Mouse (Mus musculus): ENCODE data around the gene Sorbs1.

Gene Sorbs1

DNA sequence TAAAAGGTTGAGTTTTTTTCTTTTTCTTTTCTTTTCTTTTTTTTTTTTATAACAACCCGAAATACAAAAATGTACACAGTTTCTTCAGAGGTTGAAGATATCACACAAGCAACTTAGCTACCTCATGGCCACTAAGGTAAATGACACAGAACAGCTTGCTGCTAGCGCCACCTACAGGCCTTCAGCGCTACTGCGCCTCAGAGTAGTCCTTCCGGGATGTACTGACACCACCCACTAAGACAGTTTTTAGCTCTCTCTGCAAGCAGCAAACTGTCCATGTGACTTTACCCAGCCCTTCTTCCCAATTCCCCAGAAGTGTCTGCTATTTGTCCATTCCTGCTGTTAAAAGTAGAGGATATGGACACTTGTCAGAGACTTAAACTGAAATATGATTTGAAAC lies 167.9 kb downstream of the Sorbs1 start:
- no peak for DNase-seq (ENCODE audit: low spot score)

DNA sequence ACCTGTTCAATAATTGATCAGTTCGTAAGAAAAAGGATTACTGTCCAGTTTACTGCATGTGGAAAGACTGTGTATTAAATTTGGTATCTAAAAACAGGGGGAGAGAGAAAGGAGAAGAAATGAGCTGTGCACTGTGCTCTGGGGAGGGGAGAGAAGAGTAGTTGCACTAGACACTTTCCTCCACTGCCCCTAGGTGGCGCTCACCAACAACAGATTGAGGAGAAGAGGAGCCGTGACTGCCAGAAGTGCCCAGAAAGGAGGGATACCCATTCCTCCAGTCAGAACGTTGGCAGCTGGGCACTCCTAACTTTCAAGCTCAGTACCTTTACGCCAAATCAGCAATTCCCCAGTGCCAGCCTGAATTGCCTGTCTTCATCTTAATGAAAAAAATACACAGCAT lies 170.6 kb downstream of the Sorbs1 start:
- DNase-seq (ENCODE audit: low spot score): peak; percentile 53

- no peak for DNase-seq (ENCODE audit: low spot score)
Measured at GRCm38 (mm10) chr19:40341141-40341540, 172.4 kb downstream of the Sorbs1 start.

DNA sequence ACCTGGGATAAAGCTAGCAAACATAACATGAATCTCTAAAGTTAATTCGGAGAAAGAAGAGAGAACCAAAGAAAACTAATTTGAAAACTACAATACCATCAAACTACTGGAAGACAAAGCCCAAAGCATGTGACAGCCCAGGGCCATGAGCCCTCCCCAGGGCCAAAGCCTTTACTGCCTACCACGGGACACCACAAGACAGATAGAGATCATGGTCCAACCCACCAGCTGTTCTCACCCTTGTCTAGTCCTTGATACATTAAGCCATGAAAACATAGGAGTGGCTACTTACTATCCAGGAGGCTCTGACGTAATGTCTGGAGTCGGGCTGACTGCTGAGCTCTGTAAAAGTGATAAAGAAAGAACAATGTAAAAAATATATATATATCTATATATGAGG lies 176.9 kb downstream of the Sorbs1 start:
- DNase-seq (ENCODE audit: low spot score): no peak

DNA sequence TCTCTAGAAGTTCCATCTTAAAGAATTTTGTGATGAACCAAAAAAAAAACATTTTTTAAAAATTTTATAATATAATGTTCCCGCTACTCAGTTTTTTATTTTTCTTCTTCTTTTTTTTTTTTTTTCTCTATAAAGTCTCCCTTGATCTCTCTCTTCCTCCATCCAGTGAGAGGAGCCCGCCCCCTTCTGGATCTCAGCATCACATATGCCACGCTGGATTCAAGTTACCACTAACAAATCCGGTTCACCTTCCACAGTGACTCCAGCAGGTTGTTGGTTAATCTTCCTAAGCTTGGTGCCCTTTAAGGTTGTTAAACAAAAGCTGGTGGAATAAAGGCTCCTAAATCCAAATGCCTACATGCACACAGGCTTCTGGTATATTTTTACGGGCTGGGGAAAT lies 179.7 kb downstream of the Sorbs1 start:
- no peak for DNase-seq (ENCODE audit: low spot score)

GRCm38 (mm10) chr19:40333081-40333480 lies 180.5 kb downstream of the Sorbs1 start:
- DNase-seq (ENCODE audit: low spot score): no peak

DNA sequence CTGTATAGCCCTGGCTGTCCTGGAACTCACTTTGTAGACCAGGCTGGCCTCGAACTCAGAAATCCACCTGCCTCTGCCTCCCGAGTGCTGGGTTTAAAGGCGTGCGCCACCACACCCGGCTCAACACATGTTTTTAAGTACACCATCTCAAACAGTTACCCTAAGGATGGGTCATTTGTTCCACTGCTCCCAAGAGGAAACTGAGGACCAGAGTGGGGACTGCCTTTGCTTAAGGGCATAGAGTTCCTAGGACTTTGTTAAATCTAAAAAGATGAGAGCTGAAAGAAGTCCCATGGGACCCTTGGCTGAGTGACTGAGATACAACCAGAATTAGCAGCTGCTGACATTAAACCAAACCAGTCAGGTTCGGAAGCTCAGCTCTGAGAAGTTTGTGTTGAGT lies 181.3 kb downstream of the Sorbs1 start:
- DNase-seq (ENCODE audit: low spot score): no peak

GRCm38 (mm10) chr19:40331846-40332245 lies 181.7 kb downstream of the Sorbs1 start:
- DNase-seq (ENCODE audit: low spot score): no peak

DNA sequence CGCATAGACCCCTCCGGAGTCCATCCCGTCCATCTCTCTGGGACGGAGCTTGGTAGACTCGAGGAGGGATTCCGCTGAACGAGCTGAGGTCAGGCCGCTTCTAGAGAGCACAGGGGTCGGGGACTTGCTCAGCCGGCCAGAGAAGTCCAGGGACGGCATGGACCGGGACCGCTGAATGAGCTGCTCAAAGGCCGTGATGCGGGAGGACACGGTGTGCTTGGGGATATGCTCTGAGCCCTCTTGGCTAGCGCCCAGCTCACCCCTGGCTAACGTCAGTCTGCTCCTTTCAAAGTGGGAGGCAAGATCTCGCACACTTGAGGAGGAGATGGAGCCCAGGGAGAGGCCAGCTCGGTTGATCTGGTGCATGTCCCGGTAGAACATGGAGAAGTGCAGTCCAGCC lies 187.5 kb downstream of the Sorbs1 start:
- no peak for DNase-seq (ENCODE audit: low spot score)

DNA sequence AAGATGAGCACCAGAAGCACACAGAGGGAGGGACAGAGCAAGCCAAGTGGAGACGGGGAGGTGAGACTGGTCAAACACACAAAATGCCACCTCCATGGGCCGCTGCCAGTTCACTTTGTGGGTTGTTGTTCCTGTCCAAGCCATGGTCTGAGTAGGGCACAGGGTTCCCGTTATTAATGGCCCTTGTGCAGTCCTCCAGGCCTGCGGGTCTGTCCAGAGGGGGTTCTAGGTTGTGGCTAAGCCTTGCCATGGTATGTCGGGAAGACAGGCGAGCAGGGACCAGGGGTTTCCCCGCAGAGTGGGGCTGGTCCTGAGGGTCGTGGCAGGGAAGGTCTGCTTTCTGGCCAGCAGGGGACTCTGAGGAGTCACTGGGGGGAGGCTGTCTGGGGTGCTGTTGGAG lies 188.2 kb downstream of the Sorbs1 start:
- no peak for DNase-seq (ENCODE audit: low spot score)

DNA sequence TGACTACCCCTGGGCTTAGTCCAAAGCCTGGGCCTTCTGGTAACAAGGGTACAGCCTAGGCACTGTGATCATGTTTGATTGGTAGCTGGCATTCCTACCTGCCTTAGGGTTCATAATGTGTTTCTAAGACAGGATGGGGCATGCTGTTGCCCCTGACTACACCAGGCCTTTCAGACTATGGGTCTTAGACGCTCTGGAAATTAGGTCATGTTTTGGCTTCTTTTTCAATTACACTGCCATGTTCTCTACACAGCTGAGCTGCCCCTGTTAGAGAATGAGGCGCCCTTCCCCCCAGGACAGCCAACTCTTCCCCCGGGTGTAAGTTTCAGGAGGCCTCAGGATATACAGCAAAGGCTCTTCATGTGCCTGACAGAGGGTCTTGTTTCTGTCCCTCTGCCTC lies 191.4 kb downstream of the Sorbs1 start:
- no peak for DNase-seq (ENCODE audit: low spot score)

DNA sequence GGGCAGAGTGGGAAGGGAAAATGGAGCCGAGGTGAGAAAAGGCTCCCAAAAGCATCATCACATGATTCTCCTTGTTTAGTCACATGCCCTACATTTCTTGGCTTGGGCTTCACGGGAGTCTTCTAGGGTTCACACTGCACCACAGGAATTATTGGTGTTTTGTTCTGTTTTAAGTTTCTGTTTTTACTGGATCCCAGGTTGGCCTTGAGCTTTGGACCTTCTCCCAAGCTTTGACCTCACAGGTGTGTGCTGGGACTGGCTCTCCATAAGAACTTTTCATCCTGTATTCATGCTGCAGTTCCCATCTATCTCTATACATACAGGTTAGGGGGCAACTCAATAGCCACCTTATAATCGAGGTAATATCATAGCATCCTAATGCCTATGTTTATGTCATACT lies 194.4 kb downstream of the Sorbs1 start:
- no peak for DNase-seq (ENCODE audit: low spot score)

DNA sequence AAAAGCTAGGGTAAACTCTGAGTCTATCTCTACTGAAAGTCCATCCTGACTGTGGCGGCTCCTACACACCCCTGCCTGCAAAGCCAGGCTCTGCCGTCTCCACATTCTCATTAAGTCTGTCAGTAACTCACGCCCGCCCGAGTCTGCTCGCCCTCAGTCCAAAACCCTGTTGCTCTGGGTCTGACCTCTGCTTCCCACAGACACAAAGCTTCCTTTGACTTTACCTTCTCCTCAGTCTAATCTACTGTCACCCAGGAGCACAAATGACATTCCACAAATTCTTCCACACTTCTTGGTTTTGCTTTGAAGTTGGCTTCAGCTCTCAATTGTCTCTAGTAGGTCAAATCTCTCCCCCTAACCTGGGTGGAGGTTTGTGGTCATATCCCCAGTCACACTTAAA lies 195.1 kb downstream of the Sorbs1 start:
- no peak for DNase-seq (ENCODE audit: low spot score)

DNA sequence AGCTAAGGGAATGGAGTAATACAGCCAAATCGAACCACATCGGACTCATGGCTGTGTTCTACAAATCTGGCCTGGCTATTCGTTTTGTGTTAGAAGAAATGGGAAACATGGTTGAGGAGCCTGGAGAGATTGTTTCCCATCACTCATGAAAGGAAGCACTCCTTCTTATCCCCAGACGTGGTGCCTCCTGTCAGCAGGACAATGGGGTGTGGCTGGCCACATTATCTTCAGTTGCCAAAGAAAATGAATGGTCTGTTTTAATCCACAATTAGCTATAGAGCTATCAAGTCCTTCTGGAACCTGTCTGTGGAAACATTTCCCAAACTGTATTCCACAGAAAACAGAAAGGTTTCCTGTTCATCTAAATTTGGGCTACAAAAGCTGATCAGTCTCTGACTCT lies 196.6 kb downstream of the Sorbs1 start:
- DNase-seq (ENCODE audit: low spot score): no peak

GRCm38 (mm10) chr19:40314252-40314651 lies 199.3 kb downstream of the Sorbs1 start:
- no peak for DNase-seq (ENCODE audit: low spot score)

GRCm38 (mm10) chr19:40311631-40312030 lies 201.9 kb downstream of the Sorbs1 start:
- no peak for DNase-seq (ENCODE audit: low spot score)

DNA sequence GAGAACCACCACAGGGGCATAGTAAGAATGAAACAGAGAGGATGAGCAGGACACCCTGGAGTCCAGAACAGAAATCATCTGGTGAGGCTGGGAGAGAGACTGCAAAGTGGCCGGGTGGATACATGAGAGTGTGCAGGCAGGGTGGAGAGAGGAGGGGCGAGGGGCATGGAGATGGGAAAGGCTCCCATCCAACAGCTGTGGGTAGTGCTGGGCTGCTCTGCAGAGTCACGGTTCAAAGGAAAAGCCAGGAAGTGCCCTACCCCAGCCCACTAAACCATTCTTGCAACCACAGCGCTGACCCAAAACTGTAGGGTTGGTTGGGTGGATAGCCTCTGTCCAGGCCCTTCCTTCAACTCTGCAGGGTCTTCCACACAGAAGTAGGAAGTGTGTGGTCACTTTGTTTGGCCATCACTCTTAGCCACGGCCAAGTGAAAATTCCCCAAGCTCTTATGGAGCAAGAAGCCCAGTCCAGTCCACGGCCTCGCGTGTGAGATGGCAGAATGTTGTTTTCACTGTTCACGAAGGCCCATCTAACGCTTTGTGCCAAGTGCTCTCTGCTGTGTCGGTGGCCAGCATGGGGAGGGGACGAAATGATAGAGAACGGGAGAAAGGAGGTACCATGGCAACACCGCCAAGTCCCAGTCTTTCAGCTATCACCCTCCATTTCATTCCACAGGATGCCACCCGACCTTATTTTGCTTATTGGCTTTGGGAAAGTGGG lies 203.0 kb downstream of the Sorbs1 start:
- DNase-seq (ENCODE audit: low spot score): no peak

DNA sequence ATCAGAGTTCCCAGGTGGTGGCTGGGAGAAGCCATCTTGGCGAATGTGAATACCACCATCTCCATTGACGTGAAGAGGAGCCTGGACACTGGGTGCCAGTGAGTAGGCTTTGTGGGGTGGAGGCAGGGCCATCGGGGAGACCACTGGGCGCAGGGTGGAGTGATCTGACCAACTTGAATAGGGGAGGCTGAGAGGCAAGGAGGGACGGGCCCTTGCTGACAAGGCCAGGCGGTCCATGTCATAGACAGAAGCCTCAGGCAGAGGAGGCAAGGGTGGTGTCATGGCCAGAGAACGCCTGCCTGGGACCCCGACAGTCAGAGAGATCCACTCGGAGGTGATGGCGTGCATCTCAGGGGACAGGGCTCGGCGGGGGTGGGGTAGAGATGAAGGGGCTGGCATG lies 203.7 kb downstream of the Sorbs1 start:
- no peak for DNase-seq (ENCODE audit: low spot score)

DNA sequence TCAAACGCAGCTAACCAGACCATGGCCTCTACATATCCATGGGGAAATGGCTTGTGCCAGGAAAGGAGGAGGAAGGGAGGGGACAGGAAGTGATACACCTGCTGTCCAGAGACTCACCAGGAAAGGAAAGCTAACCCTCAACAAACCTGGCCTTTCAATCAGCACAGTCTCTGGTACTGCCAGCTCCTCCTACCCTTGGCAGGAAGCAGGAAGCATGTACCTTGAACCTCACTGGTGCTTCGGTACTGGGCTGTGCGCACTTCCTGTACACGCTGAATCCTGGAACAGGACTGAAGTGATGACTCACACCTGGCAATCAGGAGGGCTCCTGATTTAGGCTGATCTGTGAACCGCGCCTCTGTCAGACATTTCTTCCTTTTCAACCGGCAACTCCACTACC lies 206.0 kb downstream of the Sorbs1 start:
- DNase-seq (ENCODE audit: low spot score): no peak

DNA sequence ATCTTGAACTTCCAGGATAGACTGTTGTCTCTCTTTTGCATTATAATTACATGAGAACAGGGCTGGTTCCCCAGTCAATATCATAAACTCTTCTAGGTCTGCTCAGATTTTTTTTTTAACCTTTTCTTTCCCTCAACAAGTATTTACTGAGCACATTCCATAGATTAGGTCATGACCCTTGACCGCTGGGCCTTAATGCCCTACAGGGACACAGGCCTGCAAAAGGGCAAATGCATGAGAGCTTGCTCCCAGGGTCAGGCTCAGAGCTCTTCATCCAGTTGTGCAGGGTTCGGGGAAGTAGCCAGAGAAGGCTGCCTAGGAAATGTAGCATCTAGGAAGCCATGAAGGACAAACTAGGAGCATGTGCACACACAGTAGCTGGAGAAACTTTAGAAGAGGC lies 206.9 kb downstream of the Sorbs1 start:
- DNase-seq (ENCODE audit: low spot score): no peak

DNA sequence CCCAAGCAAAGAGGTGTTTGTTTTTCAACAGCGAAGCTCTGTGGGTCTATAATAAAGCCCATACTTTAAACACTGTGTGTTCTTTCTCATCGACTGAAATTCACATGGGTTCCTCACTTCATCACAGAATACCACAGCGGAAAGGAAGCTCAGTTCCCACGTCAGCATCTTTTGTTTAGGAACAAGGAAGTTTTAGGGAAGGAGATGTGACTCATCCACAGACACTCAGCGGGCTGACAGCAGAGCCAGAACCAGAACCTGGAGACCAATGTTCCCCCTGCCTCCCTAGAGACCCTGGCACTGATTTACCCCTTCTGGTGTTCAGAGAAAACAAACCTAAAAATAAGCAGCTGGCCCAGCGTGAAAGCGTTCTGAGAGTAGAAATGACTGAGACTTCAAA lies 208.1 kb downstream of the Sorbs1 start:
- DNase-seq (ENCODE audit: low spot score): no peak

GRCm38 (mm10) chr19:40302916-40303315 lies 210.7 kb downstream of the Sorbs1 start:
- no peak for DNase-seq (ENCODE audit: low spot score)

GRCm38 (mm10) chr19:40302477-40302876 lies 211.1 kb downstream of the Sorbs1 start:
- DNase-seq (ENCODE audit: low spot score): no peak

DNA sequence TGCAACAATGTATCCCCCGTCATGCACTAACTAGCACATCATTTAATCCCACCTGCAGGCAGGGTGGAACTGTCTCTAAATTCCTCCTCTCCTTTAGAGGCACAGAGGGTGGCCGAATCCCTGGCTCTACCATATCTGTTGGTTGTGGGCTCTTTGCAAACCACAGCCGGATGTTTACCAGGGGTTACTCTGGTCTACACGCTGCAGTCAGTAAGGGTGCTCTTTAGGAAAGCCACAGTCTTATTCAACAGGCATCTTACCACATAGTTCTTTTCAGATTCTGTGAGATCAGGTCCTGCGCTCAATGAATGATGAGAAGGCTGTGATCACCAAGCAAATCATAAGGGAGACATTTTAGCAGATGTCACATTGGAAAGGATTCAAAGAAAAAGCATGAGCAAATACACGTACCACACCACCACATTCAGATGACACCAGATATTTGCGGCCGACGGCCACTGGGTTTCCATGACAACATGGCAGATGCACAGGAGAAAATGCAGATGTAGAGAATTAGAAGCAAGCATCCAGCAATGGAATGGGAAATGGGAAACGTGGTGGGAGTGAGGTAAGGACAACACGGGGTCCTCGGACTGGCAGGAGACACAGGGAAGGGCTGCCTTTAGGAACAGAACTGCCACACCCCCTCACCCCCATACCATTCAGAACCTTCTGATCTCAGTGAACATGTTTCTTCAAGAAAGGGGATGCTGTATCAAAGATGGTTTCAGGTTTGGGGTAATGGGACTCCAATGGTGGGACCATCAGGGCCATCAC lies 213.4 kb downstream of the Sorbs1 start:
- peak; percentile 66 for DNase-seq (ENCODE audit: low spot score)
